Mouse (Mus musculus) layer of hippocampus, adult 9-10 months (tissue): Measurements from ENCODE around the gene Csl.

Experiments used
- DNase-seq: peaks from one replicate; pipeline ENCODE4 v3.0.0; 2022; ENCODE audit warnings: low spot score

Csl gene

DNA sequence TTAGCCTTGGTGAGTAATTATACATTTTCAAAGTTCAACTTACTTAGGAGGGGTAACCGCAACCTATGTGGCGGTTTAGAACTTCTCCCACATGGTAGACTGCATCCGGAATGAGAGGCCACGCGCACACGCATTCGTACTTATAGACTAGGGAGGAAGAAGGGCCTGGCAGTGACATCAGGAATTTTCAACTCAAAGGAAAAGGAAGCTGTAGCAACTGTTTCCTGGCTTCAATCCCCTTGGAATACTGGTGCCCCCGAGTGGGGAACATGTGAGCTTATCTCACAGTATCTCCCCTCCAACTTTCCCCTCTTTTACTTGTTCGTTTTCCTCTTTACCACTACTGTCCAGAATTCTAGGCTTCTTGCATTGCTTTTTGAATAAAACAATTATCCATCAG lies at the start of gene Csl:
TSS of gene Csl (minus strand) at position 101 of the 400 bp plus-strand sequence.
- no peak for DNase-seq

DNA sequence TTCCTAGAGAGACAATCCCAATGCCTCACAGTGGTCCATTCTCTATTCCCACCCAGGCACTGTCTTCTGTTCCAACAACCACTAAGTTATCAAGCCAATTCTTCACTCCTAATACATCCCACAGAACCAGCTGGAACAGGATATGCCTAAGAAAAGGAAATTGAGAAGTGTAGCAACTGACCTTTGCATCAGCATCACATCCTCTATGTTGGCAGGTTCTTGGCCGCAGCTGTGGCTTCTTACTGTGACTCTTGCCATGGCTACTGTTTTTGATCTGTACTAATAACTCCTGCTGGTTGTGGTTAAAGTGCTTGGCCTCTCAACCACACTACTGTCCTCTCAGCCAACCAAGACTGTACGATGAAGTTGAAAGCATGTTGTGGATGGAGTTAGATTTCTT lies 30.0 kb upstream of the Csl start:
- DNase-seq: no peak

DNA sequence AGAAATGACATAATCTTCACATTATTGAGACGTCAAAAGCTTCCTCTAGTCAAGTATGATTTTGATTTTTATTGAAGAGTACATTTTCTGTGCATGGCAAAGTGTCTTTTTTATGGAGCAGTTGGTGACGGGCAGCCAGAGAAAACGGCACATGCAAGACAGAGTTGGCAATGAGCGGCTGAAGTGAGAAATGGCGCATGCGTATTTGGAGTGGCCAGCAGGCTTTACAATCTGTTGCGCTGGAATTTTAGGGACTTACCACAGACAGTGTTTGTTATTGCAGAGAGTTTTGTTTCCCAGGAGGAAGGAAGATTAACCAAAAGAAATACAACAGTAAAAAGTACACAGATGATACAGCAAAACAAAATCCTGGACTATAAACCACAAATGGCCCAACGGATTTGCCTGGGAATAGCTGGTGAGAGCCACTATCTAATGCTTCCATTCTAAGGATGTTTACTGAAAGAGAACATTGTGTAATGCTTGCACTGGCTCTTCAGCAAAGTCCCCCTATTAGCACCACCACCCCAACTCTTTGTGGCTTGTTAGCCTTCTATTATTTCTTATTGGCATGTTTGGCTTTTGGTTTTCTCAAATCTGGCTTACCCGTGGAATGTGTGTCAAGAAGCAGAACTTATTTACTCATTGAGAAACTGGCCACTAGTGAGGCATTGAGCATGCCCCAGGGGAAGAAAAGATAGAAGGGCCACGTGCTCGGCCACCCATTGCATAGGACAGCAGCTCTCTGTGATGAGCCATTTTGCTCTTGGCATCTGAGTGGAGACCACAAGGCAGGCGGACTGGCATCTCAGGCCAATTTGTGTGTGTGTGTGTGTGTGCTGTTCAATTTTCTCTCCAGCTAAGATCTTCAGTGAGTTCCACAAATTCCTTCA lies 15.0 kb upstream of the Csl start:
- no peak for DNase-seq

DNA sequence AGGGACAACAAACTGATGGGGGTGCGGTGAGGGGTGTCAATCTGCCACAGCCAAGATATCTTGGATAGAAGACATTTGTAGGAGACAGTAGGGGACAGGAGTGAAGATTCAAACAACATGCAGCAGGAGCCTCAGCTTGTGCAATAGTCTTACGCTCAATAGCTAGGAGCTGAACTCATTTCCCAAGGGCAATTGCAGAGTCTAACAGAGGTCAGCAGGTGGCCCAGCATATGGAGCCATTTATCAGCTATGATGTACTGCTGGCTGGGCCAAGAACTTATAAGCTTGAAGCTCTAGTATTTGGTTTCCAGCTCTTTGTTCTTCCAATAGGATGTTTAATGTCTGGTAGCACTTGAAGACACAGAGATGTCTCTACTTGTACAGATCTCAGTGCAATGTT lies 9.3 kb downstream of the Csl start:
- no peak for DNase-seq

DNA sequence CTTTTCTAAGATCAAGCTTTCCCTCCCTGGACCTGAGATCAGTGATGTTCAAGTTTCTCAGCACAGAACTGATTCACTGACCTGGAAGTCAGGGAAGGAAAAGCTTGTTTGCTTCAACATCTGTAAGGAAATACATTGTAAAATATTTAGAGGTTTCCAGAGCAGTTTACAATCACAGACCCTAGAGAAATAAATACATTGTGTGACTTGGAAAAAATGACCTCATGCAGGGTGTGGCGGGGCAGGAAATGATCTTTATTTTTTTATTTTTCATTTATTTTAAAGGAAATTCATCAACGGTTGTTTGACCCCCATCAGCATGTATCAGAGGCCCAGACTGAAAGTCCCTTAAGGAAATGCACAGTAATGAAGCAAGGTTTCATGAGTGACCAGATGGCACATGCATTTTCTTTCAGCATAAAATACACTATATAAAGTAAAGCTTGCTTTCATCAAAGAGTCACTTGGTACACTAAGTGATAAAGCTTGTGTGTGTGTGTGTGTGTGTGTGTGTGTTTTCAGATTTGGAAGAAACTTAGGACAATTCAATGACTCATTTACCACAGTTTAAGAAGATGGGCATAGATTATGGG lies 10.7 kb downstream of the Csl start:
- no peak for DNase-seq

DNA sequence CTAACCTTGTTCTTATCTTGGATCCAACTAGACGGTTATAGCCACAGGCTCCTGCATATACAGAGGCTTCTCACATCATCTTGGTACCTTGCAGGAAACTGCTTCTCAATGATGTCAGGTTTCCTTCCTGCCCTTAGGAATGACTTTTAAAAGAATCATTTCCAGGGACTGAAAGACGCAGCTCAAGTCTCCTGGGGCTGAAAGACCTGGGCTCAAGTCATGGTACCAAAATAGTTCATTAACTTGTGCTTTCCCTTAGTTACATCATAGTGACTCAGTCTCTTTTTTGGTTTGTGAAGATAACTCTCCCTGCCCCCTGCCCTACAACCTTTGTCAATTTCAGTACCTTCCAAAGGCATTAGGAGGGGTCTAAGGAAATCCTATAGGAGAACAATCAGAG lies 11.4 kb downstream of the Csl start:
- DNase-seq: no peak

DNA sequence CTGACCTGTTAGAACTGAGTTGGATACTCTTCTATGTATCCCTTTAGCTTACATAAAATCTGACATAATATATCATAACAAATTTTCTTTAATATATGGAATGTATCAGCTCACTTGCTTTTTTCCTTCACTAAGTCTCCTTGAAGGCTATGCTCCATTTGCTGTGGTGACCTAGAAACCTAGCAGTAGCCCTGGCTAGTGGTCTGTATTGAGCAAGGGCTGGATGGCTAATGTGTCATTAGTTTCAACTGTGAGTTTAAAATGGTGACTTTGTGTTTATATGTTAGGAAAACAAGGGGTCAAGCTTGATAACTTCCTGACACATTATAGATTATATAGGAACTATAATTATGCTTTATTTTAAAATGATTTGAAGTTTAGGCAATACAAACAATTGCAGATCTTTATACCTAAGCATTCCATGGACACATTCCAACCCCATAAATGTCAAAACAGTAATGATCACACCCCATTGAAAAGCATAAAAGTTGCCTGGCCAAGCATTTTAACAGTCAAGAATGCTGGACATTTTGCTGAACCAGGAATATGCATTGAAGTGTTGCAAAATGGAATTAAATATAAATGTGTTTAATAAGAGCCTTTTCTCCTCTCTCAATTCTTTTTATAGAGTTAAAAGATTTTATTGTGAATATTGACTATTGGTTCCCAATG lies 17.7 kb downstream of the Csl start:
- DNase-seq: no peak

DNA sequence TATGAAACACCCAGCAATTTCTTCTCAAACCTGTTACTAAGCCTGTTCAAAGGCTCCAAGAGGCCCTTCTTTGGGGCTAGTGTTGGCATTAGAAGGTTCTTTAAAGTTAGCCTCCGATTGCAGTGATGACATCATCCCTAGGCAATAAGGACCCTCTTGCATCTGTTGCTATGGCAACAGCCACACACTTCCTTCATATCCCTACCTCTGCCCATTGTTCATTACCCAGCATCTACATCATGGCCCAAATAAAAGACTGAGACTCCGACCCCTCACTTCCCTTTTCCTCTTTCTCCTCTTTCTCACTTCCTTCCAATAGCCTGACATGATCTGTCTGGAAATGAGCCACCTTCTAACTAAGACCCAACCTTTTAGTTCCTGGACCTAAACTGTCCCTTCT lies 46.3 kb downstream of the Csl start:
- DNase-seq: no peak

DNA sequence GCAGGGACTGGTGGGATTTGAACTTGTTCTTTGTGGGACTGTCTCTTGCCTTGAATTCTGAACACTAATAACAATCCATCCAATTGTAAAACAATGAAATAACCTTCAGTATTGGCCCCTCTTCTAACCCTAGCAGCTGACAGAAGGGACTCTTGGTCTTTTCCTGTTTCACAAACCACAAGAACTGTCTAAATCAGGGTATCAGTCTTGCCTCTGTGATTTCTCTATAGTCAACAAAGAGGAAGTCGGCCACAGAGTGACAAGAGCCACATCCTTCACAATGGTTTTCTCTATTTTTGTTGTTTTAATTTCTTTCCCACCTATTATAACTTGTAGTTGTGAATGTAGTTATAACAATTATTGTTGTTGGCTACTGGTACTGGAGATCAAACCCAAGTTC lies 47.9 kb downstream of the Csl start:
- DNase-seq: no peak
